Mouse (Mus musculus): Measurements from ENCODE around the gene Riok1. TPM values are rescaled to one million over a fixed set of nuclear protein-coding genes. Genes with fewer than 3 reads are reported as not detected.

The Riok1 gene
- polyA plus RNA-seq, 1 experiment from 2014 or later: 41.9 TPM

- H3K27me3 ChIP-seq (ENCODE audit: insufficient read depth, poor library complexity, severe bottlenecking): no peaks in the 10 kb centered on the region
- DNase-seq (ENCODE audit: low spot score): no peak
- no peak overlapping the region for H3K27ac ChIP-seq
- no peaks in the 10 kb centered on the region for H3K4me1 ChIP-seq
- no peak overlapping the region for H3K4me3 ChIP-seq
- 85% methylated on average over 4 of the region's 4 CpGs for WGBS
- H3K9me3 ChIP-seq: no peaks in the 10 kb centered on the region
- no peaks in the 10 kb centered on the region for H3K36me3 ChIP-seq
These were observed 21.2 kb upstream of the Riok1 start for GRCm38 (mm10) chr13:38015591-38015990.

GRCm38 (mm10) chr13:38018791-38019190 lies 18.0 kb upstream of the Riok1 start:
- no peaks in the 10 kb centered on the region for H3K4me1 ChIP-seq
- H3K4me3 ChIP-seq: no peak overlapping the region
- no peaks in the 10 kb centered on the region for H3K27me3 ChIP-seq (ENCODE audit: insufficient read depth, poor library complexity, severe bottlenecking)
- H3K9me3 ChIP-seq: no peaks in the 10 kb centered on the region
- no peak overlapping the region for H3K27ac ChIP-seq
- H3K36me3 ChIP-seq: no peaks in the 10 kb centered on the region
- 68% methylated on average over 3 of the region's 3 CpGs for WGBS
- no peak for DNase-seq (ENCODE audit: low spot score)

DNA sequence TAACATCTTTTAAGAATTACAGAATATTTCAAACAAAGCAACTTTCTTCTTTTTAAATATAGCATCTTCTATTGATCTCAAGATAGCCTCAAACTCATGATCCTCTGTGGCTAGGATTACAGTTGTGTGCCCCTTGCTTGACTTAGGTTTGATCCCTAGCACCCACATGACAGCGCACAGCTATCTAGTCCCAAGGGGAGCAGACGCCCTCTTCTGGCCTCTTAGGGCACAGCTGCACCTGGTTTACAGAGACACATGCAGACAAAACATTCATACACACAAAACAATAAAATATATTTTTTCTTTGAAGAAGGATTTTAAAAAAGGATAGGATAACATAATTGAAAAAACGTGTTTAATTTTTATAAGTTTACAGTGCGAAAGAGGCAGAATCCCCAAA lies 10.9 kb upstream of the Riok1 start:
- no peak for DNase-seq (ENCODE audit: low spot score)
- Histone ChIP-seq H3K4me1 (no peaks in the 10 kb centered on the region), H3K4me3 (no peak overlapping the region), H3K27ac (no peak overlapping the region), H3K27me3 (ENCODE audit: insufficient read depth, poor library complexity, severe bottlenecking) (no peaks in the 10 kb centered on the region), H3K9me3 (no peaks in the 10 kb centered on the region), H3K36me3 (no peaks in the 10 kb centered on the region)
- 37% methylated on average over 4 of the region's 4 CpGs for WGBS

GRCm38 (mm10) chr13:38027618-38028248 lies 9.1 kb upstream of the Riok1 start:
- WGBS: 66% methylated on average over 6 of the region's 6 CpGs
- Histone ChIP-seq H3K27ac (no peak overlapping the region), H3K36me3 (no peaks in the 10 kb centered on the region), H3K9me3 (no peaks in the 10 kb centered on the region), H3K4me3 (no peak overlapping the region), H3K4me1 (no peaks in the 10 kb centered on the region), H3K27me3 (ENCODE audit: insufficient read depth, poor library complexity, severe bottlenecking) (no peaks in the 10 kb centered on the region)
- no peak for DNase-seq (ENCODE audit: low spot score)

DNA sequence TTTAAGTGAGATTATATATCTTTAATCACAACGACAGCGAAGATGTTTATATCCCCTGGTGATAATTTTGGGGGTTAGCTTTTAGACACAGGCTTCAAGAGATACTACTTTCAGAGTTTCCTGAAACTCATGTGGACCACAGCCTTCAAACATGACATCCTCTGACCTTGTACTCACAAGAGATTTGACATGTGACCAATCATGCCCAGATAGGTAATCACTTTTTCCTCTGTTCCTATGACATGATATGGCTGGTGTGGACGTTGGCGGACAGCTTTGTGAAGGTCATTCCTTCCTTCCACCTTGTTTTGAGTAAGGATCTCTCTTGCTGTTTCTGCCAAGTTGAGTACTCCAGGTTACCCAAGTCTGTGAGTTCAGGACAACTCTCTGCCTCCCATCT lies 8.4 kb upstream of the Riok1 start:
- Histone ChIP-seq H3K27me3 (ENCODE audit: insufficient read depth, poor library complexity, severe bottlenecking) (no peaks in the 10 kb centered on the region), H3K4me1 (no peaks in the 10 kb centered on the region), H3K27ac (no peak overlapping the region), H3K9me3 (no peaks in the 10 kb centered on the region), H3K4me3 (no peak overlapping the region), H3K36me3 (no peaks in the 10 kb centered on the region)
- DNase-seq (ENCODE audit: low spot score): no peak
- 67% methylated on average over 4 of the region's 4 CpGs for WGBS

DNA sequence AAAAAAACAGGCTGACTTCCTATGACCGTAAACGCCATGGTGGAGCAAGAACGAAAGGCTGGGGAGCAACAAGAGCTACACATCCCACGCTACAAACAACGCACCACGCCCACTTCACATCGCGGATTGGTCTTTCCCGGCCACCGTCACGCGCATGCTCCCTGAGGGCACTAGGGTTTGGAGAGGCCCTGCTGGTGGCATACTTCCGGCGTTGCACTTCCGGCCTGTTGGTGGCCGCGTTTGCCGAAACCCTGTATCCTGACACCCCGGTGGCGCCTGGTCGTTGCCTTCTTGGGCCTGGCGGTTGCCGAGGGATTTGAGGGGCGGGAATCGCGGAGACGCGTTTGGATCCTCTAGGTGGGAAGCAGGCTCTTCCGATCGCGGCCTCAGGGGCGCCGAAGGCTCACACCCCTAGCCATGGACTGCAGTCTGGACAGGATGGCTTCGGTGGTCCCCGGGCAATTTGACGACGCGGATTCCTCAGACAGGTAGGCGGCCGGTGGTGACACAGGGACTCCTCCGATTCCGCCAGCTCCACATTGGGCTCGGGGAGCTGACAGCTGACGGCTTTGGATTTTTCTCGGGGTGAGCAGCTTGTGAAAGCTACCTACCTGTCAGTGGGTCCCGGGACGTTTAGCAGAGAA lies 371 bp downstream of the Riok1 start, which contains the start of gene Cage1:
TSS of gene Cage1 (minus strand) at position 26 of the 644 bp plus-strand sequence.
- under 1% methylated on average over 47 of the region's 47 CpGs for WGBS
- peaks cover 30% of the 10 kb centered on the region for H3K36me3 ChIP-seq
- peak within 1 kb of the TSS; percentile 87 for H3K27ac ChIP-seq
- H3K4me3 ChIP-seq: peak within 1 kb of the TSS; percentile 79
- no peaks in the 10 kb centered on the region for H3K27me3 ChIP-seq (ENCODE audit: insufficient read depth, poor library complexity, severe bottlenecking)
- H3K9me3 ChIP-seq: no peaks in the 10 kb centered on the region
- DNase-seq (ENCODE audit: low spot score): peak; percentile 99
- H3K4me1 ChIP-seq: peaks cover 14% of the 10 kb centered on the region

DNA sequence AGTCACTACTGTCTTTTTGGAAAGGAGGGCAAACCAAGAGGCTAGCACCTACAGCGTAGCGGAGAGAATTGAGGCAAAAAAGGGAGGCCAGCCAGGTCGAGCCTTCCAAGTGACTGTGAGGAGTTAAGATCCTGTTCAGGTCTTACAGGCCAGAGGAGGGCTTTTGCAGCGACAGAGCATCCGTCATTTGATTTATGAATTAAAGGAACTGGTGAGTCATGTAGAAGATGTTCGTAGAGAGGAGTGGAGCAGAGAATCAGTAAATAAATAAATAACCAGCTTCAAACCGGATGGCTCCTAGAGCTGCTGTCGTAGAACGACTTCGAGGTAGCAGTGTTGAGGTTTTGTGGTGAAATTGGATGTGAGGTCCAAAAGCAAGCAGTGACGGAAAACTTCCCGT lies 1.0 kb downstream of the Riok1 start:
- 42% methylated on average over 12 of the region's 12 CpGs for WGBS
- no peaks in the 10 kb centered on the region for H3K9me3 ChIP-seq
- peaks cover 14% of the 10 kb centered on the region for H3K4me1 ChIP-seq
- no peaks in the 10 kb centered on the region for H3K27me3 ChIP-seq (ENCODE audit: insufficient read depth, poor library complexity, severe bottlenecking)
- peak overlapping the region; percentile 87 for H3K27ac ChIP-seq
- peak overlapping the region; percentile 79 for H3K4me3 ChIP-seq
- peaks cover 37% of the 10 kb centered on the region for H3K36me3 ChIP-seq
- DNase-seq (ENCODE audit: low spot score): no peak

- H3K36me3 ChIP-seq: peaks cover 92% of the 10 kb centered on the region
- no peaks in the 10 kb centered on the region for H3K27me3 ChIP-seq (ENCODE audit: insufficient read depth, poor library complexity, severe bottlenecking)
- H3K4me3 ChIP-seq: no peak overlapping the region
- H3K4me1 ChIP-seq: no peaks in the 10 kb centered on the region
- H3K27ac ChIP-seq: no peak overlapping the region
- 51% methylated on average over 3 of the region's 3 CpGs for WGBS
- H3K9me3 ChIP-seq: no peaks in the 10 kb centered on the region
- no peak for DNase-seq (ENCODE audit: low spot score)
These were observed 13.1 kb downstream of the Riok1 start for GRCm38 (mm10) chr13:38049888-38050287.

DNA sequence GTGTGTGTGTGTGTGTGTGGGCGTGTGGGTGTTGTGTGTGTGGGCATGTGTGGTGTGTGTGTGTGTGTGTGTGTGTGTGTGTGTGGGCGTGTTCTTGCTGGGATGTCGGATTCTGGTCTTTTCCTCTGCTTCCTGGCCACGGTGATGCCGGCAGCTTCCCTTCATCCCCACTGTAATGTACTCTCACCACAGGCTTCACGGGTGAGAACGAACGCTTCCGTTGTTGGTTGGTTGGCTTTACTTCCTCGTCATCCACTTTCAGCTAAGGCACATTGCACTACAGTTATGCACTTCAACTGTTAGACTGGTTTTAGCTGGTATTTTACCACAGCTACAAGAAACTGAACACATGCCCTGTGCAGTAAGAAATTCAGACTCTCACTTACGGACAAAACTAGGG lies 25.9 kb downstream of the Riok1 start:
- H3K27me3 ChIP-seq (ENCODE audit: insufficient read depth, poor library complexity, severe bottlenecking): no peaks in the 10 kb centered on the region
- WGBS: 85% methylated on average over 11 of the region's 11 CpGs
- DNase-seq (ENCODE audit: low spot score): no peak

GRCm38 (mm10) chr13:38064854-38065663 lies 28.3 kb downstream of the Riok1 start:
- Histone ChIP-seq H3K4me3 (no peak overlapping the region), H3K9me3 (no peaks in the 10 kb centered on the region), H3K4me1 (no peaks in the 10 kb centered on the region), H3K27ac (no peak overlapping the region), H3K27me3 (ENCODE audit: insufficient read depth, poor library complexity, severe bottlenecking) (no peaks in the 10 kb centered on the region), H3K36me3 (peaks cover 34% of the 10 kb centered on the region)
- WGBS: 74% methylated on average over 11 of the region's 11 CpGs
- no peak for DNase-seq (ENCODE audit: low spot score)

More for the DNA sequence above, 25.9 kb downstream of the Riok1 start:
- Histone ChIP-seq H3K4me3 (no peak overlapping the region), H3K4me1 (no peaks in the 10 kb centered on the region), H3K9me3 (no peaks in the 10 kb centered on the region), H3K36me3 (peaks cover 57% of the 10 kb centered on the region), H3K27ac (no peak overlapping the region)

DNA sequence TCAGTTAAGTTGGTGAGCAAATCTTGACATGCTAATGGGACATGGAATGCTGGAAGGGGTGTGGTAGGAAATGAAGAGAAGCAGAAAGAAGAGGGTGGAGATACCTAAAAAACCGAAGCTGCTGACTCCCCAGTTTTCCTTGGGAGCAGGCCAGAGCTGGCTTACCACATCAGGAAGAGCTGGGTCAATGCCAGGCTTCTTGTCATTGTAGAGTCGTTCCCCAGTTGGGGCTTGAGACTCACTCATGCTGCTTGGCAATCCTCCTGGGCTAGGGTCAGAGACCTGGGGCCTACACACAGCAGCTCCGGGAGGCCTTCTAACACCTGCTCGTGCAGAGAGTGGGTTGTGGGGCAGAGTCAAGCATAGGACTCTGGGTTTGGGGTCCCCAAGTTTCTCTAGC lies 34.1 kb downstream of the Riok1 start:
- 77% methylated on average over 4 of the region's 4 CpGs for WGBS

DNA sequence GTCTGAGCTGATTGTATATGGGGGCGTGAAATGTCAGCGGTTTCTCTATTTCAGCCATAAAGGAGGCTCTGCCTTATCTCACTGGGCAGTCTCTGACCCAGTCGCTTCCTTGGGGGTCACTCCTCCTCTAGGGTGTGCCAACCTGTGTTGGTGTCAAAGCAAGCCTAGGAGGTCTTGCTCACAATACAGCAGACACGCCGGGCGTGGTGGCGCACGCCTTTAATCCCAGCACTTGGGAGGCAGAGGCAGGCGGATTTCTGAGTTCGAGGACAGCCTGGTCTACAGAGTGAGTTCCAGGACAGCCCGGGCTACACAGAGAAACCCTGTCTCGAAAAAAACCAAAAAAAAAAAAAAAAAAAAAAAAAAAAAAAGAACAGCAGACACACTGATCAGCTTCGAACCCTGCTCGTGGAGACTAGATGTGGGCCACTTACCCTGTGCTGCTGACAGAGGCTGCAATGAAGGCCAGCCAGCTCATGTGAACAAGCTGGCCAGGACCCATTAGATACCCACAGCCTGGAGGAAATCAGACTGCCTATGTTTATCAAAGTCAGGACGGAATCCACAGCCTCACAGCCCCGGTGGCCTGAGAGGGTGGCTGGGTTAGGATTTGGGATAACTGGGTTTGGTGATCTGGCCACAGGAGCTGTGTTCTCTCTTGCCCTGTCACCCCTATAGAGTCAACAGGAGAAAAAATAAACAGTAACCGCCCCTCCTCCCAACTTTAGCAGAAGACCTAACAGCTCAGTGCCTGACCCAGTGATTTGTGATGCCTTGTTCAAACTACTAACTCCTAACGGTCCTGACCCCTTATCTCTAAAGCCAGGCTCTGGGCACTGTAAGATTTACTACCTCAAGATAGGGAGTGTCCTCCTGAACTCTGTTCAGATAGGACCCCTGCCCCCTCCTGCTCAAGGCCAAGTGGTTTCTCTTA lies 36.8 kb downstream of the Riok1 start:
- no peak overlapping the region for H3K4me3 ChIP-seq
- no peaks in the 10 kb centered on the region for H3K36me3 ChIP-seq
- no peaks in the 10 kb centered on the region for H3K27me3 ChIP-seq (ENCODE audit: insufficient read depth, poor library complexity, severe bottlenecking)
- peaks cover 37% of the 10 kb centered on the region for H3K4me1 ChIP-seq
- peak overlapping the region; percentile 72 for H3K27ac ChIP-seq
- WGBS: 67% methylated on average over 17 of the region's 18 CpGs
- no peaks in the 10 kb centered on the region for H3K9me3 ChIP-seq
- no peak for DNase-seq (ENCODE audit: low spot score)

More for the DNA sequence above, 34.1 kb downstream of the Riok1 start:
- no peak for DNase-seq (ENCODE audit: low spot score)
- no peak overlapping the region for H3K4me3 ChIP-seq
- H3K4me1 ChIP-seq: peaks cover 25% of the 10 kb centered on the region
- no peaks in the 10 kb centered on the region for H3K9me3 ChIP-seq
- no peaks in the 10 kb centered on the region for H3K27me3 ChIP-seq (ENCODE audit: insufficient read depth, poor library complexity, severe bottlenecking)
- H3K36me3 ChIP-seq: no peaks in the 10 kb centered on the region
- no peak overlapping the region for H3K27ac ChIP-seq

All from heart, embryonic 10.5 days (tissue).